Comparison of ENCODE assay signal across 9 mouse cellular contexts in the genomic region with DNA sequence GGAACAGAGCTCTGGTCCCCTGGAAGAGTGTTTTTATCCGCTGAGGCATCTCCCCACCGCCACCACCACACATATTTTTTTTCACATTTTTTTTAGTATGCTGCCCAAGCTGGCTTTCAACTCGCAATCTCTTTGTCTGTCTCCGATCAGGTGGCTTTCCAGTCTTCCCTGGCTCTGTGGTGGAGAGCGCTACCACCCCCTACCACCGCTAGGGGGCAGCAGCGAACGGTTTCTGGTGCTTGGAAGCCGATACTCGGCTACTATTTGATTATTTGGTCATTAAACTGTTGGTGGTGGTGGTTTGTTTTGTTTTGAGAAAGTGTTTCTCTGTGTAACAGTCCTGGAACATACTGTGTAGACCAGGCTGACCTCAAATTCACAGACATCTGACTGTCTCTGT. TPM values are rescaled to one million over a fixed set of nuclear protein-coding genes. Genes with fewer than 3 reads are reported as not detected.
A peak's percentile ranks its signal among the peaks of the same experiment; 100 is the strongest.
DNase-seq lines count a peak whose midpoint lies in the region; ATAC-seq and TF ChIP-seq lines count a peak whose summit lies in the region.
"Had no signal": no experiment of that assay in that cellular context is flagged by ENCODE, and none has a peak within 500 bp of the region (broad histone marks: within the 10 kb centered on the region; RNA-seq: fewer than 3 reads in every experiment).

No protein-coding gene starts in this region.

- no peaks in the 10 kb centered on the region for H3K4me1 ChIP-seq in hindbrain, embryonic 11.5 days (replicated peaks; ENCODE audit: control insufficient read depth, insufficient read depth, low read length)
- no peaks in the 10 kb centered on the region for H3K4me1 ChIP-seq in hindbrain, embryonic 13.5 days (replicated peaks)
- peaks cover 2 to 7% of the 10 kb centered on the region in 2 experiments; a peak in 3 of 4 replicates for H3K4me1 ChIP-seq in ES-E14 (ENCODE audit: control insufficient read depth in 2 of 2, insufficient read depth in 2 of 2, low read length in 2 of 2, poor library complexity in 1 of 2)
- H3K4me1 ChIP-seq in liver, embryonic 11.5 days (replicated peaks; ENCODE audit: control insufficient read depth, insufficient read depth, low read length): no peaks in the 10 kb centered on the region
- H3K4me1 ChIP-seq in small intestine, adult 2 months (ENCODE audit: control insufficient read depth, insufficient read depth, insufficient read length, low read length): no peaks in the 10 kb centered on the region

- TF ChIP-seq CTCF in small intestine, adult 2 months (IDR thresholded peaks at IDR 0.05; ENCODE audit: extremely low read depth, insufficient read length, insufficient replicate concordance, low read depth, low read length): peak; percentile 90; the same call in 1 of the 2 replicates

- WGBS in hindbrain, embryonic 11.5 days: 13% methylated on average over 10 of the region's 10 CpGs
- 18% methylated on average over 10 of the region's 10 CpGs for WGBS in hindbrain, embryonic 13.5 days
- WGBS in liver, embryonic 11.5 days: 14% methylated on average over 10 of the region's 10 CpGs
- 10% methylated on average over 10 of the region's 10 CpGs for WGBS in small intestine, adult 2 months

- DNase-seq in hindbrain, embryonic 11.5 days (ENCODE audit: low spot score): peak; percentile 77
- DNase-seq in 3T3-L1 (ENCODE audit: low read depth, low spot score): peak; percentile 25
- DNase-seq in ES-E14 (ENCODE audit: low read depth, low spot score): peak; percentile 63
- peak; percentile 67 for DNase-seq in embryo, embryonic 11 days
- peak; percentile 46 for DNase-seq in liver, embryonic 11.5 days (ENCODE audit: low spot score)
- DNase-seq in ovary, adult 18-20 months (ENCODE audit: low spot score): no peak

- in situ Hi-C loops in ES-E14 (cut with MboI; ENCODE audit: low sequenced_read_pairs in 2 of 2, unreplicated experiment in 2 of 2): loop anchor here in 1 of 2 experiments (10.0 kb wide), 1 partner anchor 153 kb away; no protein-coding TSS in a partner anchor

- H3K27me3 ChIP-seq in hindbrain, embryonic 11.5 days (ENCODE audit: control insufficient read depth, insufficient read depth, low read length): no peaks in the 10 kb centered on the region
- H3K27me3 ChIP-seq in hindbrain, embryonic 13.5 days: no peaks in the 10 kb centered on the region
- no peaks in the 10 kb centered on the region for H3K27me3 ChIP-seq in liver, embryonic 11.5 days (replicated peaks; ENCODE audit: control insufficient read depth, insufficient read depth, low read length)
- H3K27me3 ChIP-seq in small intestine, adult 2 months (ENCODE audit: control insufficient read depth, insufficient read depth, low read length): no peaks in the 10 kb centered on the region
- H3K27me3 ChIP-seq: embryonic facial prominence, embryonic 12.5 days had no signal

- no peak overlapping the region for H3K4me3 ChIP-seq in hindbrain, embryonic 11.5 days (ENCODE audit: low read depth, low read length)
- H3K4me3 ChIP-seq in hindbrain, embryonic 13.5 days: no peak overlapping the region
- H3K4me3 ChIP-seq in ES-E14 (ENCODE audit: insufficient read depth in 1 of 2, low read depth in 1 of 2, low read length in 2 of 2, poor library complexity in 1 of 2, severe bottlenecking in 1 of 2): 0 out of 4 replicates have a peak overlapping the region, but pooled peaks of 1 of the 2 experiments have one; percentile 31
- H3K4me3 ChIP-seq in liver, embryonic 11.5 days (ENCODE audit: low read depth, low read length): no peak overlapping the region
- H3K4me3 ChIP-seq in small intestine, adult 2 months (ENCODE audit: low read depth, low read length): no peak overlapping the region
- H3K4me3 ChIP-seq: embryonic facial prominence, embryonic 12.5 days had no signal

- no peak overlapping the region for H3K9ac ChIP-seq in hindbrain, embryonic 11.5 days (ENCODE audit: low read depth, low read length)
- H3K9ac ChIP-seq in hindbrain, embryonic 13.5 days: no peak overlapping the region
- H3K9ac ChIP-seq in ES-E14 (ENCODE audit: insufficient read depth, low read depth, low read length, poor library complexity, severe bottlenecking): no peak overlapping the region
- H3K9ac ChIP-seq in liver, embryonic 11.5 days (ENCODE audit: low read depth, low read length): no peak overlapping the region
- H3K9ac ChIP-seq: embryonic facial prominence, embryonic 12.5 days had no signal

- no peaks in the 10 kb centered on the region for H3K9me3 ChIP-seq in hindbrain, embryonic 11.5 days (ENCODE audit: control insufficient read depth, low read length)
- no peaks in the 10 kb centered on the region for H3K9me3 ChIP-seq in hindbrain, embryonic 13.5 days
- H3K9me3 ChIP-seq in ES-E14 (ENCODE audit: control insufficient read depth, insufficient read depth, low read depth, low read length): no peaks in the 10 kb centered on the region
- H3K9me3 ChIP-seq in liver, embryonic 11.5 days (ENCODE audit: control insufficient read depth, low read length): no peaks in the 10 kb centered on the region
- H3K9me3 ChIP-seq: embryonic facial prominence, embryonic 12.5 days had no signal

- no peak overlapping the region for H3K27ac ChIP-seq in hindbrain, embryonic 11.5 days (ENCODE audit: low read depth, low read length)
- H3K27ac ChIP-seq in hindbrain, embryonic 13.5 days: no peak overlapping the region
- H3K27ac ChIP-seq in ES-E14 (ENCODE audit: insufficient read depth, low read depth, low read length, poor library complexity, severe bottlenecking): no peak overlapping the region
- no peak overlapping the region for H3K27ac ChIP-seq in liver, embryonic 11.5 days (ENCODE audit: low read depth, low read length)
- H3K27ac ChIP-seq in small intestine, adult 2 months (ENCODE audit: insufficient read depth, low read depth, low read length): no peak overlapping the region
- H3K27ac ChIP-seq: embryonic facial prominence, embryonic 12.5 days had no signal

- no peak for ATAC-seq in hindbrain, embryonic 11.5 days (ENCODE audit: low FRiP score)
- ATAC-seq in hindbrain, embryonic 13.5 days (ENCODE audit: low FRiP score): no peak
- ATAC-seq in liver, embryonic 11.5 days (replicated peaks; ENCODE audit: low FRiP score): no peak

- no peak for TF ChIP-seq POLR2A in small intestine, adult 2 months (IDR thresholded peaks at IDR 0.05; ENCODE audit: low read depth, low read length)

- no peaks in the 10 kb centered on the region for H3K36me3 ChIP-seq in hindbrain, embryonic 11.5 days (ENCODE audit: control insufficient read depth, insufficient read depth, low read length)
- H3K36me3 ChIP-seq in hindbrain, embryonic 13.5 days: no peaks in the 10 kb centered on the region
- no peaks in the 10 kb centered on the region for H3K36me3 ChIP-seq in ES-E14 (ENCODE audit: control insufficient read depth, insufficient read depth, low read length, poor library complexity, severe bottlenecking)
- no peaks in the 10 kb centered on the region for H3K36me3 ChIP-seq in liver, embryonic 11.5 days (ENCODE audit: control insufficient read depth, insufficient read depth, low read length)
- H3K36me3 ChIP-seq in small intestine, adult 2 months (ENCODE audit: control insufficient read depth, insufficient read depth, low read length): no peaks in the 10 kb centered on the region
- H3K36me3 ChIP-seq: embryonic facial prominence, embryonic 12.5 days had no signal

- no peak overlapping the region for H3K4me2 ChIP-seq in hindbrain, embryonic 11.5 days (replicated peaks; ENCODE audit: low read depth, low read length)
- H3K4me2 ChIP-seq in hindbrain, embryonic 13.5 days: no peak overlapping the region
- H3K4me2 ChIP-seq in liver, embryonic 11.5 days: no peak overlapping the region
- H3K4me2 ChIP-seq: embryonic facial prominence, embryonic 12.5 days had no signal

TF ChIP-seq in ES-E14, 5 proteins besides CTCF, POLR2A, EP300 and RAD21:
- no peak for TF ChIP-seq ZNF384 (IDR thresholded peaks at IDR 0.05; ENCODE audit: low read depth, low read length)
- TF ChIP-seq ZC3H11A (IDR thresholded peaks at IDR 0.05; ENCODE audit: borderline replicate concordance, low read depth, low read length): peak; percentile 23; the same call in 1 of the 2 replicates
TF ChIP-seq in ES-E14: peak in this region for 1.

RNA-seq across cellular contexts. Expression of a gene that starts 18.7 kb away (rescaled TPM):
- polyA plus RNA-seq in hindbrain, embryonic 11.5 days (2014; fragmentation: Nextera tagmentation; extraction: Ambion mirVana): 348 and 387 TPM in 2 replicates
- polyA plus RNA-seq in hindbrain, embryonic 13.5 days (2015; fragmentation: Nextera tagmentation; extraction: Ambion mirVana): 99.4 and 113 TPM in 2 replicates
- 191 and 351 TPM in 2 replicates for total RNA-seq in ES-E14 (2012; rRNA removed)
- polyA plus RNA-seq in liver, embryonic 11.5 days (2014; fragmentation: Nextera tagmentation; extraction: Ambion mirVana): 441 and 474 TPM in 2 replicates
- polyA plus RNA-seq in small intestine, adult 2 months (2012; rRNA removed): 18.6 and 25.3 TPM in 2 replicates

RNA-seq across cellular contexts. Expression of a gene that starts 27.1 kb away (rescaled TPM):
- polyA plus RNA-seq in hindbrain, embryonic 11.5 days (2014; fragmentation: Nextera tagmentation; extraction: Ambion mirVana): 66.8 and 97.7 TPM in 2 replicates
- 114 TPM in 2 replicates for polyA plus RNA-seq in hindbrain, embryonic 13.5 days (2015; fragmentation: Nextera tagmentation; extraction: Ambion mirVana)
- 6.5 and 14.0 TPM in 2 replicates for total RNA-seq in ES-E14 (2012; rRNA removed)
- 13.4 and 16.1 TPM in 2 replicates for polyA plus RNA-seq in liver, embryonic 11.5 days (2014; fragmentation: Nextera tagmentation; extraction: Ambion mirVana)
- 5.1 and 9.3 TPM in 2 replicates for polyA plus RNA-seq in small intestine, adult 2 months (2012; rRNA removed)
